Mouse (Mus musculus): ENCODE measurements around the gene Gm9195. TPM values are rescaled to one million over a fixed set of nuclear protein-coding genes. Genes with fewer than 3 reads are reported as not detected.

Gene Gm9195
- polyA plus RNA-seq, 1 experiment: not detected

DNA sequence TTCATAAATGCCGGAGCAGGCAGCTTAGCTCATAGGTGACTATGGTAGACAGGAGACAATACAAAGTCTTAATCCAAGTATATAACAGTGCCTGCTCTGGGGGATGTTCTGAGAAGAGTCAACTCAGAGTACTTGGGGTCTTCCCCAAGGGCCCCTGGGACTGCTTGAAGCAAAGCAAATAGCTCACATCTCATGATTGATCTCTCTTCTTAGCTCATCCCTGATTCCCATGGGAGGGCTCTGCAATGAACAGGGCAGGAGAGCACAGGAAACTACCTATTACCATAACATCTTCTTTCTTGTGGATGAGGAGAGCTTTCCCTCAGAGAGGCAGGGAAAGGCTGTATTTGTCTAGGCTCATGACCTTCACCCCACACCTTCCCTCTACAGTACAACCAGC, 32.7 kb downstream of the Gm9195 start:
- DNase-seq (ENCODE audit: low read depth in 1 of 2, low spot score in 2 of 2): no peak
- 91% methylated on average over 1 of the region's 1 CpGs for WGBS
- Histone ChIP-seq H3K4me1 (ENCODE audit: control insufficient read depth, insufficient read depth, insufficient read length) (no peaks in the 10 kb centered on the region), H3K27me3 (ENCODE audit: control insufficient read depth, insufficient read depth, low read length) (no peaks in the 10 kb centered on the region), H3K27ac (ENCODE audit: insufficient read depth, low read length) (no peak overlapping the region), H3K36me3 (ENCODE audit: control insufficient read depth, insufficient read depth, low read length) (no peaks in the 10 kb centered on the region), H3K4me3 (ENCODE audit: extremely low read depth, insufficient read depth, insufficient read length) (no peak overlapping the region)
- TF ChIP-seq CTCF (IDR thresholded peaks at IDR 0.05; ENCODE audit: extremely low read depth, insufficient read depth, insufficient read length, insufficient replicate concordance) (no peak), POLR2A (IDR thresholded peaks at IDR 0.05; ENCODE audit: low read depth, low read length) (no peak)

GRCm38 (mm10) chr14:72447141-72448091, 44.2 kb downstream of the Gm9195 start:
- H3K27me3 ChIP-seq (ENCODE audit: control insufficient read depth, insufficient read depth, low read length): no peaks in the 10 kb centered on the region
- no peak for DNase-seq (ENCODE audit: low read depth in 1 of 2, low spot score in 2 of 2)
- WGBS: 69% methylated on average over 9 of the region's 9 CpGs
- no peak overlapping the region for H3K27ac ChIP-seq (ENCODE audit: insufficient read depth, low read length)
- no peaks in the 10 kb centered on the region for H3K36me3 ChIP-seq (ENCODE audit: control insufficient read depth, insufficient read depth, low read length)
- no peak overlapping the region for H3K4me3 ChIP-seq (ENCODE audit: extremely low read depth, insufficient read depth, insufficient read length)
- H3K4me1 ChIP-seq (ENCODE audit: control insufficient read depth, insufficient read depth, insufficient read length): no peaks in the 10 kb centered on the region
- TF ChIP-seq POLR2A (IDR thresholded peaks at IDR 0.05; ENCODE audit: low read depth, low read length) (no peak), CTCF (IDR thresholded peaks at IDR 0.05; ENCODE audit: extremely low read depth, insufficient read depth, insufficient read length, insufficient replicate concordance) (peak; percentile 16; the same call in 1 of the 2 replicates)

DNA sequence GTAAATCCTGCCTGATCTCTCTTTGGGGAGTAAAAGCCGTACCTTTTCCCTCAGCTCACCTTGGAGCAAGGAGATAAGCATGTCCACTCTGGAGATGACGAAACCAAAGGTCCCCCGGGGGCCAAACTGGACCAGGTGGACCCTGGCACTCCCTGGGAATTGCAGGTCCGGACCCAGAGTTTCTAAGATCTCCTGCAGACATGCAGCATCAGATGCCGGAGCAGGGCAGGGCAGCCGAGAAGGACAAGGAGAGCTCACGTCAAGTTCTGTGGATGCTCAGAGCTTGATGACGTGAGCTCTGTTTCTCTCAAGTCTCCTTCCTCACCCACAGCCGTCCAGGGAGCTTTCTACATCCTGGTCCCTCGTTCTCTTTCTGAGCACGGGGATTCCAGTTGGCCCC, 48.7 kb downstream of the Gm9195 start:
- Histone ChIP-seq H3K27me3 (ENCODE audit: control insufficient read depth, insufficient read depth, low read length) (no peaks in the 10 kb centered on the region), H3K4me1 (ENCODE audit: control insufficient read depth, insufficient read depth, insufficient read length) (no peaks in the 10 kb centered on the region), H3K36me3 (ENCODE audit: control insufficient read depth, insufficient read depth, low read length) (no peaks in the 10 kb centered on the region), H3K27ac (ENCODE audit: insufficient read depth, low read length) (no peak overlapping the region), H3K4me3 (ENCODE audit: extremely low read depth, insufficient read depth, insufficient read length) (no peak overlapping the region)
- no peak for DNase-seq (ENCODE audit: low read depth in 1 of 2, low spot score in 2 of 2)
- TF ChIP-seq POLR2A (IDR thresholded peaks at IDR 0.05; ENCODE audit: low read depth, low read length) (no peak), CTCF (IDR thresholded peaks at IDR 0.05; ENCODE audit: extremely low read depth, insufficient read depth, insufficient read length, insufficient replicate concordance) (no peak)
- 80% methylated on average over 11 of the region's 11 CpGs for WGBS

GRCm38 (mm10) chr14:72440929-72441328, 50.7 kb downstream of the Gm9195 start:
- H3K36me3 ChIP-seq (ENCODE audit: control insufficient read depth, insufficient read depth, low read length): no peaks in the 10 kb centered on the region
- DNase-seq (ENCODE audit: low read depth in 1 of 2, low spot score in 2 of 2): no peak
- H3K4me1 ChIP-seq (ENCODE audit: control insufficient read depth, insufficient read depth, insufficient read length): no peaks in the 10 kb centered on the region
- H3K27ac ChIP-seq (ENCODE audit: insufficient read depth, low read length): no peak overlapping the region
- WGBS: 82% methylated on average over 7 of the region's 7 CpGs
- H3K4me3 ChIP-seq (ENCODE audit: extremely low read depth, insufficient read depth, insufficient read length): no peak overlapping the region
- no peak for TF ChIP-seq POLR2A (IDR thresholded peaks at IDR 0.05; ENCODE audit: low read depth, low read length)
- no peak for TF ChIP-seq CTCF (IDR thresholded peaks at IDR 0.05; ENCODE audit: extremely low read depth, insufficient read depth, insufficient read length, insufficient replicate concordance)
- H3K27me3 ChIP-seq (ENCODE audit: control insufficient read depth, insufficient read depth, low read length): no peaks in the 10 kb centered on the region

DNA sequence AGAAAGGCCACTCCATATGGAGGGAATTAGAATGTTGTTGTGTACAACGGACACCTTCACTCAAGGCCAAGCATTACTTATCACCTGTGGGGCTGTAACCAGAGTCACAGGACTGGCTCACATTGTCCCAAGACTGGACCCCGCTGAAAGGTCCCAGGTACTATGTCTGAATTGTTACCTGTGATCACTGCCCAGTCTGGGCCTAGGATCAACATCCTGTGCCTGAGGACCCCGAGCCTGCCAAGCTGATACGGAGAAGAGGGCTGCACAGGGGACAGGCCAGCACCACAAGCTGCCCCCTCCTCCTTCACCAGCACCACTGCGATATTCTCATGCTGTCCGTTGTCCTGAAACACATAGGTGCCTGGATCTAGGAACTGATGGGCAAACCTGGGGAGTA, 51.2 kb downstream of the Gm9195 start:
- no peaks in the 10 kb centered on the region for H3K4me1 ChIP-seq (ENCODE audit: control insufficient read depth, insufficient read depth, insufficient read length)
- H3K36me3 ChIP-seq (ENCODE audit: control insufficient read depth, insufficient read depth, low read length): no peaks in the 10 kb centered on the region
- H3K27me3 ChIP-seq (ENCODE audit: control insufficient read depth, insufficient read depth, low read length): no peaks in the 10 kb centered on the region
- DNase-seq (ENCODE audit: low read depth in 1 of 2, low spot score in 2 of 2): no peak
- TF ChIP-seq CTCF (IDR thresholded peaks at IDR 0.05; ENCODE audit: extremely low read depth, insufficient read depth, insufficient read length, insufficient replicate concordance): no peak
- H3K27ac ChIP-seq (ENCODE audit: insufficient read depth, low read length): no peak overlapping the region
- WGBS: 81% methylated on average over 6 of the region's 6 CpGs
- no peak overlapping the region for H3K4me3 ChIP-seq (ENCODE audit: extremely low read depth, insufficient read depth, insufficient read length)

- TF ChIP-seq POLR2A (IDR thresholded peaks at IDR 0.05; ENCODE audit: low read depth, low read length) (no peak), CTCF (IDR thresholded peaks at IDR 0.05; ENCODE audit: extremely low read depth, insufficient read depth, insufficient read length, insufficient replicate concordance) (no peak)
- no peaks in the 10 kb centered on the region for H3K27me3 ChIP-seq (ENCODE audit: control insufficient read depth, insufficient read depth, low read length)
- DNase-seq (ENCODE audit: low read depth in 1 of 2, low spot score in 2 of 2): no peak
- H3K36me3 ChIP-seq (ENCODE audit: control insufficient read depth, insufficient read depth, low read length): no peaks in the 10 kb centered on the region
- WGBS: 84% methylated on average over 1 of the region's 1 CpGs
- H3K4me1 ChIP-seq (ENCODE audit: control insufficient read depth, insufficient read depth, insufficient read length): no peaks in the 10 kb centered on the region
- H3K4me3 ChIP-seq (ENCODE audit: extremely low read depth, insufficient read depth, insufficient read length): no peak overlapping the region
- no peak overlapping the region for H3K27ac ChIP-seq (ENCODE audit: insufficient read depth, low read length)
These were observed 52.7 kb downstream of the Gm9195 start for GRCm38 (mm10) chr14:72438976-72439375.

DNA sequence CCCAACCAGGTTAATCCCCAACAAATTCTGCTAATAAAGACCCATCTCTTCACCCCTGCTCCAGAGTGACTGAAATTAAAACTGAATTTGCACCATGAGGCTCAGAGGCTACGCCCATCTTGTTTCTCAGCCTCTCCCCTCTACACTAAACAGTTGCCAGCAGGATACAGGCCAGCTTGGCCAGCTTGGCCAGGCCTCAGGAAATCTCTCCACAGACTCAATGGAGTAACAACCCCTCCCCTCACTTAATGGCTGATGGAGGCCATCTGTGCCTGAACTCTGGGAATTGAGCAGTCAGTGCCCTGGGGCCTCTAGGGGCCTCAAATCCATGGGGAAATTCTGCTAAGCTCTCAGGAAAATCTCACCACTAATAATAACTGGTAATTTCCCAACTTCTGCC, 101.9 kb downstream of the Gm9195 start:
- Histone ChIP-seq H3K4me3 (ENCODE audit: extremely low read depth, insufficient read depth, insufficient read length) (no peak overlapping the region), H3K4me1 (ENCODE audit: control insufficient read depth, insufficient read depth, insufficient read length) (no peaks in the 10 kb centered on the region), H3K27ac (ENCODE audit: insufficient read depth, low read length) (no peak overlapping the region), H3K27me3 (ENCODE audit: control insufficient read depth, insufficient read depth, low read length) (no peaks in the 10 kb centered on the region), H3K36me3 (ENCODE audit: control insufficient read depth, insufficient read depth, low read length) (no peaks in the 10 kb centered on the region)
- no peak for TF ChIP-seq POLR2A (IDR thresholded peaks at IDR 0.05; ENCODE audit: low read depth, low read length)
- TF ChIP-seq CTCF (IDR thresholded peaks at IDR 0.05; ENCODE audit: extremely low read depth, insufficient read depth, insufficient read length, insufficient replicate concordance): no peak
- DNase-seq (ENCODE audit: low read depth in 1 of 2, low spot score in 2 of 2): peak in 1 of 2 experiments; percentile 6
- WGBS: 83% methylated on average over 1 of the region's 1 CpGs
